Mouse (Mus musculus): ENCODE results near the gene 2900011O08Rik. TPM values are rescaled to one million over a fixed set of nuclear protein-coding genes. Genes with fewer than 3 reads are reported as not detected.
A peak's percentile ranks its signal among the peaks of the same experiment; 100 is the strongest.

2900011O08Rik gene
- polyA plus RNA-seq, 1 experiment from 2014 or later: 0.55 TPM

- no peak overlapping the region for H3K4me2 ChIP-seq
- WGBS: 91% methylated on average over 5 of the region's 5 CpGs
Measured at GRCm38 (mm10) chr16:13983161-13983560, 3.2 kb upstream of the 2900011O08Rik start.

DNA sequence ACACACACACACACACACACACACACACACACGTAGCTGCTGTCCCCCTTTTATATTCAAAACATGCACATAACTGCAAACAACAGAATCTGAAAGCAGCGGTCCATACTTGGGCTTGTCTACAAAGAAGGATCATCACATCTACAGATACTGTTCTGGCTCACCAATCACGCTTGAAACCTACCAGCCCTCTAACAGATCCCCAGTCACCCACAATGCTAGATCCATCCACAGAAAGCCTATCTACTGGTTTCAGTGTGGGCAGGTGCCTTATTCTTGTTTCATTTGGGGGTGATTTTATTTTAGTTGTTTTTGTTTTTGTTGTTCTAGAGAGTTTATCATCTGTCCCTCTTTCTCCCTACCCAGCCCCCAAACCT lies 219 bp upstream of the 2900011O08Rik start:
- Histone ChIP-seq H3K27ac (ENCODE audit: low read depth) (no peak overlapping the region), H3K27me3 (ENCODE audit: insufficient read depth, low read length) (no peaks in the 10 kb centered on the region), H3K4me3 (ENCODE audit: low read depth, low read length) (no peak overlapping the region), H3K36me3 (ENCODE audit: insufficient read depth) (no peaks in the 10 kb centered on the region), H3K4me2 (peak overlapping the region; percentile 85), H3K9me3 (ENCODE audit: low read depth, low read length) (no peaks in the 10 kb centered on the region), H3K9ac (no peak overlapping the region), H3K4me1 (ENCODE audit: insufficient read depth) (no peaks in the 10 kb centered on the region)
- WGBS: 67% methylated on average over 3 of the region's 3 CpGs
- no peak for TF ChIP-seq CTCF (IDR thresholded peaks at IDR 0.05; ENCODE audit: low read depth)
- ATAC-seq (ENCODE audit: insufficient read depth) (no peak), DNase-seq (no peak)

More at GRCm38 (mm10) chr16:13983161-13983560, 3.2 kb upstream of the 2900011O08Rik start:
- DNase-seq (no peak), ATAC-seq (ENCODE audit: insufficient read depth) (no peak)
- H3K9ac ChIP-seq: no peak overlapping the region
- H3K27me3 ChIP-seq (ENCODE audit: insufficient read depth, low read length): no peaks in the 10 kb centered on the region
- no peak overlapping the region for H3K27ac ChIP-seq (ENCODE audit: low read depth)
- H3K4me1 ChIP-seq (ENCODE audit: insufficient read depth): no peaks in the 10 kb centered on the region
- H3K4me3 ChIP-seq (ENCODE audit: low read depth, low read length): no peak overlapping the region
- no peaks in the 10 kb centered on the region for H3K9me3 ChIP-seq (ENCODE audit: low read depth, low read length)
- no peaks in the 10 kb centered on the region for H3K36me3 ChIP-seq (ENCODE audit: insufficient read depth)
- TF ChIP-seq CTCF (IDR thresholded peaks at IDR 0.05; ENCODE audit: low read depth): no peak

- no peak for TF ChIP-seq CTCF (IDR thresholded peaks at IDR 0.05; ENCODE audit: low read depth)
- 72% methylated on average over 11 of the region's 11 CpGs for WGBS
- no peaks in the 10 kb centered on the region for H3K27me3 ChIP-seq (ENCODE audit: insufficient read depth, low read length)
- no peak overlapping the region for H3K4me3 ChIP-seq (ENCODE audit: low read depth, low read length)
- no peak overlapping the region for H3K4me2 ChIP-seq
- H3K4me1 ChIP-seq (ENCODE audit: insufficient read depth): no peaks in the 10 kb centered on the region
- H3K27ac ChIP-seq (ENCODE audit: low read depth): no peak overlapping the region
- DNase-seq (no peak), ATAC-seq (ENCODE audit: insufficient read depth) (no peak)
- no peaks in the 10 kb centered on the region for H3K36me3 ChIP-seq (ENCODE audit: insufficient read depth)
- no peaks in the 10 kb centered on the region for H3K9me3 ChIP-seq (ENCODE audit: low read depth, low read length)
- H3K9ac ChIP-seq: no peak overlapping the region
Measured at GRCm38 (mm10) chr16:13992518-13993248, 6.3 kb downstream of the 2900011O08Rik start.

- no peaks in the 10 kb centered on the region for H3K36me3 ChIP-seq (ENCODE audit: insufficient read depth)
- H3K9ac ChIP-seq: no peak overlapping the region
- no peak overlapping the region for H3K4me2 ChIP-seq
- no peaks in the 10 kb centered on the region for H3K27me3 ChIP-seq (ENCODE audit: insufficient read depth, low read length)
- no peak overlapping the region for H3K27ac ChIP-seq (ENCODE audit: low read depth)
- no peak for DNase-seq
- no peak overlapping the region for H3K4me3 ChIP-seq (ENCODE audit: low read depth, low read length)
- H3K9me3 ChIP-seq (ENCODE audit: low read depth, low read length): no peaks in the 10 kb centered on the region
- TF ChIP-seq CTCF (IDR thresholded peaks at IDR 0.05; ENCODE audit: low read depth): no peak
- 67% methylated on average over 1 of the region's 1 CpGs for WGBS
- no peaks in the 10 kb centered on the region for H3K4me1 ChIP-seq (ENCODE audit: insufficient read depth)
- ATAC-seq (ENCODE audit: insufficient read depth): no peak
Measured at GRCm38 (mm10) chr16:13994076-13994475, 7.7 kb downstream of the 2900011O08Rik start.

GRCm38 (mm10) chr16:13994502-13994901 lies 8.1 kb downstream of the 2900011O08Rik start:
- no peaks in the 10 kb centered on the region for H3K36me3 ChIP-seq (ENCODE audit: insufficient read depth)
- H3K4me1 ChIP-seq (ENCODE audit: insufficient read depth): no peaks in the 10 kb centered on the region
- DNase-seq: no peak
- no peak overlapping the region for H3K4me3 ChIP-seq (ENCODE audit: low read depth, low read length)
- H3K27ac ChIP-seq (ENCODE audit: low read depth): no peak overlapping the region
- no peaks in the 10 kb centered on the region for H3K9me3 ChIP-seq (ENCODE audit: low read depth, low read length)
- no peak overlapping the region for H3K4me2 ChIP-seq
- no peaks in the 10 kb centered on the region for H3K27me3 ChIP-seq (ENCODE audit: insufficient read depth, low read length)
- no peak overlapping the region for H3K9ac ChIP-seq
- 82% methylated on average over 1 of the region's 1 CpGs for WGBS
- no peak for TF ChIP-seq CTCF (IDR thresholded peaks at IDR 0.05; ENCODE audit: low read depth)
- no peak for ATAC-seq (ENCODE audit: insufficient read depth)

DNA sequence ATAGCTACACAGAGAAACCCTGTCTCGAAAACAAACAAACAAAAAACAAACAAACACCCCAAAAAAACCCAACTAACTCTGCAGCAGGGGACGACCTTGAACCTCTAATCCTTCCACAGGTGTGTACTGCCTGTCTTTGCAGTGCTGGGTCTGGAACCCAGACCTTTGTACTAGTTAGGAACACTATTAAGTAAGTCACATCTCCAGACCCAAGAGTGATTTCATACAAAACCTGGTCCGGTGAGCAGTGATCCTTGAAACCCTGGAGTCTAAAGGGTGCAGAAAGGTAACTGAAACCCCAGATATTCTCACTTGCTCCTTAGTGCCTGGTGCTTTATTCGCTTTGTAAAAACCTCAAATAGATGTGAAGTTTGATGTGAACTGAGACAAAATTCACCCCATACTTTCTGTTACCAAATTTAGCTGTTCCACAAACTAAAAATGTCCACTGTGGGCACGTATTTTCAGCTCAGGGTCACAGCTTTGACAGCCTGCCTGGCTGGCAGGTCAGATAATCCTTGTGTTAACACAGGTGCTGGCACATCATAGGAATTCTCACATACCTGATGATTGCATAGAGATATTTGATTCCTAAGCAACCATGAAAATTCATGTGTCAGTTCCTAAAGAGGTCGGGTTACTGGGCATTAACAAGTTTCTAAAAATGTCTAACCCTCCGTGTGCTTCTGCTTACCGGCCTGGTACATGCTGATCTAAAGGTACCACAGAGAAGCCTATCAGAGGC lies 17.2 kb downstream of the 2900011O08Rik start:
- Histone ChIP-seq H3K4me2 (no peak overlapping the region), H3K27ac (ENCODE audit: low read depth) (no peak overlapping the region), H3K4me3 (ENCODE audit: low read depth, low read length) (no peak overlapping the region), H3K27me3 (ENCODE audit: insufficient read depth, low read length) (no peaks in the 10 kb centered on the region), H3K9ac (no peak overlapping the region), H3K36me3 (ENCODE audit: insufficient read depth) (no peaks in the 10 kb centered on the region), H3K9me3 (ENCODE audit: low read depth, low read length) (no peaks in the 10 kb centered on the region), H3K4me1 (ENCODE audit: insufficient read depth) (no peaks in the 10 kb centered on the region)
- ATAC-seq (ENCODE audit: insufficient read depth) (no peak), DNase-seq (no peak)
- TF ChIP-seq CTCF (IDR thresholded peaks at IDR 0.05; ENCODE audit: low read depth): no peak
- 41% methylated on average over 8 of the region's 8 CpGs for whole genome bisulfite sequencing

- no peaks in the 10 kb centered on the region for H3K36me3 ChIP-seq (ENCODE audit: insufficient read depth)
- H3K27me3 ChIP-seq (ENCODE audit: insufficient read depth, low read length): no peaks in the 10 kb centered on the region
- DNase-seq (peak; percentile 49), ATAC-seq (ENCODE audit: insufficient read depth) (peak; percentile 79; the same call in 1 of the 2 replicates)
- WGBS: 23% methylated on average over 3 of the region's 3 CpGs
- no peaks in the 10 kb centered on the region for H3K4me1 ChIP-seq (ENCODE audit: insufficient read depth)
- H3K9ac ChIP-seq: no peak overlapping the region
- peak; percentile 59 for TF ChIP-seq CTCF (IDR thresholded peaks at IDR 0.05; ENCODE audit: low read depth)
- no peaks in the 10 kb centered on the region for H3K9me3 ChIP-seq (ENCODE audit: low read depth, low read length)
- no peak overlapping the region for H3K27ac ChIP-seq (ENCODE audit: low read depth)
- no peak overlapping the region for H3K4me2 ChIP-seq
- no peak overlapping the region for H3K4me3 ChIP-seq (ENCODE audit: low read depth, low read length)
Measured at GRCm38 (mm10) chr16:14004170-14004569, 17.8 kb downstream of the 2900011O08Rik start.

Data from lung, embryonic 14.5 days (tissue).